Comparison of ENCODE assay signal across 8 mouse cellular contexts in genomic region chr13:108317414-108317813, GRCm38 (mm10). TPM values are rescaled to one million over a fixed set of nuclear protein-coding genes. Genes with fewer than 3 reads are reported as not detected.
DNase-seq lines count a peak whose midpoint lies in the region; ATAC-seq lines count a peak whose summit lies in the region.

No protein-coding gene starts in this region.

- WGBS in heart, embryonic 13.5 days = 83% methylated on average over 2 of the region's 2 CpGs
- WGBS in midbrain, embryonic 10.5 days = 89% methylated on average over 2 of the region's 2 CpGs
- WGBS in midbrain, embryonic 16.5 days = 88% methylated on average over 2 of the region's 2 CpGs
- 84% methylated on average over 2 of the region's 2 CpGs for WGBS in intestine, embryonic 15.5 days
- 93% methylated on average over 2 of the region's 2 CpGs for WGBS in midbrain, embryonic 14.5 days

- no peak overlapping the region for H3K27ac ChIP-seq in heart, embryonic 13.5 days (replicated peaks)
- no peak overlapping the region for H3K27ac ChIP-seq in midbrain, embryonic 10.5 days (replicated peaks)
- H3K27ac ChIP-seq in midbrain, embryonic 16.5 days (ENCODE audit: low read length) = no peak overlapping the region
- no peak overlapping the region for H3K27ac ChIP-seq in intestine, embryonic 15.5 days
- no peak overlapping the region for H3K27ac ChIP-seq in midbrain, embryonic 14.5 days (replicated peaks; ENCODE audit: low read depth, low read length)

- no peaks in the 10 kb centered on the region for H3K9me3 ChIP-seq in heart, embryonic 13.5 days
- H3K9me3 ChIP-seq in midbrain, embryonic 10.5 days (replicated peaks) = no peaks in the 10 kb centered on the region
- no peaks in the 10 kb centered on the region for H3K9me3 ChIP-seq in midbrain, embryonic 16.5 days (replicated peaks; ENCODE audit: control insufficient read depth, low read length, poor library complexity, severe bottlenecking)
- no peaks in the 10 kb centered on the region for H3K9me3 ChIP-seq in intestine, embryonic 15.5 days
- no peaks in the 10 kb centered on the region for H3K9me3 ChIP-seq in midbrain, embryonic 14.5 days (ENCODE audit: control insufficient read depth, low read length)

- no peaks in the 10 kb centered on the region for H3K36me3 ChIP-seq in heart, embryonic 13.5 days
- H3K36me3 ChIP-seq in midbrain, embryonic 10.5 days = peaks cover 14% of the 10 kb centered on the region
- no peaks in the 10 kb centered on the region for H3K36me3 ChIP-seq in midbrain, embryonic 16.5 days (ENCODE audit: control insufficient read depth, insufficient read depth, low read length)
- H3K36me3 ChIP-seq in intestine, embryonic 15.5 days = no peaks in the 10 kb centered on the region
- no peaks in the 10 kb centered on the region for H3K36me3 ChIP-seq in midbrain, embryonic 14.5 days (ENCODE audit: control insufficient read depth, insufficient read depth, low read length)

- peak overlapping the region; percentile 73 for H3K4me3 ChIP-seq in heart, embryonic 13.5 days
- peak overlapping the region; percentile 87 for H3K4me3 ChIP-seq in midbrain, embryonic 10.5 days
- no peak overlapping the region for H3K4me3 ChIP-seq in midbrain, embryonic 16.5 days (ENCODE audit: low read depth, low read length)
- H3K4me3 ChIP-seq in intestine, embryonic 15.5 days (replicated peaks) = peak overlapping the region; percentile 58; the same call in 1 of the 2 replicates
- H3K4me3 ChIP-seq in midbrain, embryonic 14.5 days (replicated peaks; ENCODE audit: low read depth, low read length) = no peak overlapping the region

- no peak for DNase-seq in heart, adult 18-20 months
- no peak for DNase-seq in midbrain, embryonic 10.5 days (ENCODE audit: low spot score)
- no peak for DNase-seq in midbrain, embryonic 14.5 days
- DNase-seq in thymus, postnatal 0 days (ENCODE audit: low spot score) = no peak
- DNase-seq in urinary bladder, postnatal 4 days (ENCODE audit: low spot score in 2 of 2) = no peak

- H3K4me2 ChIP-seq in heart, embryonic 13.5 days = peak overlapping the region; percentile 92
- H3K4me2 ChIP-seq in midbrain, embryonic 16.5 days (ENCODE audit: low read length) = no peak overlapping the region
- peak overlapping the region; percentile 96 for H3K4me2 ChIP-seq in intestine, embryonic 15.5 days (replicated peaks)
- H3K4me2 ChIP-seq in midbrain, embryonic 14.5 days (ENCODE audit: low read length) = peak overlapping the region; percentile 95

- H3K27me3 ChIP-seq in heart, embryonic 13.5 days (replicated peaks) = peaks cover 80% of the 10 kb centered on the region
- no peaks in the 10 kb centered on the region for H3K27me3 ChIP-seq in midbrain, embryonic 10.5 days (ENCODE audit: low read depth, poor library complexity, severe bottlenecking)
- H3K27me3 ChIP-seq in midbrain, embryonic 16.5 days (ENCODE audit: control insufficient read depth, insufficient read depth, low read depth, low read length) = no peaks in the 10 kb centered on the region
- no peaks in the 10 kb centered on the region for H3K27me3 ChIP-seq in intestine, embryonic 15.5 days (replicated peaks)
- H3K27me3 ChIP-seq in midbrain, embryonic 14.5 days (ENCODE audit: control insufficient read depth, insufficient read depth, low read length) = no peaks in the 10 kb centered on the region

- peaks cover 18% of the 10 kb centered on the region for H3K4me1 ChIP-seq in heart, embryonic 13.5 days
- H3K4me1 ChIP-seq in midbrain, embryonic 10.5 days = peaks cover 26% of the 10 kb centered on the region
- H3K4me1 ChIP-seq in midbrain, embryonic 16.5 days (ENCODE audit: control insufficient read depth, insufficient read depth, low read length) = peaks cover 10% of the 10 kb centered on the region
- 0 out of 2 replicates have a peak, but pooled peaks cover 11% of the 10 kb centered on the region for H3K4me1 ChIP-seq in intestine, embryonic 15.5 days (replicated peaks)
- peaks cover 13% of the 10 kb centered on the region for H3K4me1 ChIP-seq in midbrain, embryonic 14.5 days (ENCODE audit: control insufficient read depth, insufficient read depth, low read length)

- ATAC-seq in heart, embryonic 13.5 days (ENCODE audit: extremely low read depth, insufficient number of reproducible peaks, low FRiP score, low TSS enrichment) = no peak
- no peak for ATAC-seq in midbrain, embryonic 16.5 days
- ATAC-seq in intestine, embryonic 15.5 days = no peak
- ATAC-seq in midbrain, embryonic 14.5 days (ENCODE audit: low FRiP score, low TSS enrichment) = no peak

- no peak overlapping the region; the same call in 1 of the 2 replicates for H3K9ac ChIP-seq in heart, embryonic 13.5 days
- H3K9ac ChIP-seq in midbrain, embryonic 16.5 days (ENCODE audit: low read depth, low read length) = no peak overlapping the region
- no peak overlapping the region for H3K9ac ChIP-seq in intestine, embryonic 15.5 days
- H3K9ac ChIP-seq in midbrain, embryonic 14.5 days (replicated peaks; ENCODE audit: low read length) = no peak overlapping the region

RNA-seq across cellular contexts. Expression of gene Depdc1b, which starts 1.3 kb away (rescaled TPM):
- 4.0 and 4.6 TPM in 2 replicates for polyA plus RNA-seq in heart, embryonic 13.5 days (2015; fragmentation: Nextera tagmentation; extraction: Ambion mirVana)
- under 1 TPM; 0.30 to 0.67 TPM for total RNA-seq in heart, adult 18-20 months (2021)
- polyA plus RNA-seq in midbrain, embryonic 10.5 days (2016; fragmentation: Nextera tagmentation; extraction: Ambion mirVana) = 18.8 and 18.9 TPM in 2 replicates
- 1.6 and 1.8 TPM in 2 replicates for polyA plus RNA-seq in midbrain, embryonic 16.5 days (2015; fragmentation: Nextera tagmentation; extraction: Ambion mirVana)
- 6.2 and 6.6 TPM in 2 replicates for polyA plus RNA-seq in intestine, embryonic 15.5 days (2015; fragmentation: Nextera tagmentation; extraction: Ambion mirVana)
- polyA plus RNA-seq in midbrain, embryonic 14.5 days (2014; fragmentation: Nextera tagmentation; extraction: Ambion mirVana) = 2.1 and 2.5 TPM in 2 replicates
- polyA plus RNA-seq in thymus, postnatal 0 days (2015; fragmentation: Nextera tagmentation; extraction: Ambion mirVana) = 11.9 and 14.3 TPM in 2 replicates

Comparison
In these comparisons a context has a peak if more than half of its experiments do, and no peak if none do; other contexts are left out.
1. H3K4me3 ChIP-seq: peak in heart, embryonic 13.5 days (single experiment), midbrain, embryonic 10.5 days (single experiment) and intestine, embryonic 15.5 days (single experiment); none in midbrain, embryonic 16.5 days (single experiment) and midbrain, embryonic 14.5 days (single experiment).